Mouse (Mus musculus) E14TG2a.4 (cell line): ENCODE results near the gene Shkbp1.

Experiments used
- CTCF ChIP-seq: conservative IDR thresholded peaks from 2 replicates; pipeline ENCODE4 v1.5.1; 2014; ENCODE audit warnings: low read length
- POU5F1 ChIP-seq: IDR thresholded peaks from 2 replicates; pipeline ENCODE4 v1.6.1; 2014; ENCODE audit warnings: low read length, borderline replicate concordance

DNA sequence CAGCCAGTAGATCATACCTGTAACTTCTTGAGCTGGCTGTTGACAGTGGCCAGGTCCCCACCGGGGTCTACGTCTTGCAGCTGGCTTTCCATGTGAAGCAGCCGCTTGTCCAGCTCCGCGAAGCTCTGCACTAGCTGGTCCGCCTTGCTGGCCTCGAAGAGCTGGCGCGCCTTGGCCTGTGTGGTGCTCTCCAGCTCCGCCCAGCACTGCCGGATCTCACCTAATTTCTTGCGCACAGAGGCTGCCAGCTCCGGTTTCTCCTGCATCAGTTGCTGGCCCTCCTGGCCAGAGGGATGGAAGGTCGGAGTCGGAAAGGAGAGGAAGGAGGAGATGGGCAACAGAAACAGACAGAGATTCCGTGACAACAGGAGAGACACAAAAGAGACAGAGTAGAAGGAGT lies 35.6 kb upstream of the Shkbp1 start:
- no peak for TF ChIP-seq CTCF
- TF ChIP-seq POU5F1: no peak
